Mouse (Mus musculus): ENCODE measurements around the gene Tm4sf1. TPM values are rescaled to one million over a fixed set of nuclear protein-coding genes. Genes with fewer than 3 reads are reported as not detected.

The Tm4sf1 gene
- polyA plus RNA-seq, 1 experiment from 2014 or later = 64.4 TPM

DNA sequence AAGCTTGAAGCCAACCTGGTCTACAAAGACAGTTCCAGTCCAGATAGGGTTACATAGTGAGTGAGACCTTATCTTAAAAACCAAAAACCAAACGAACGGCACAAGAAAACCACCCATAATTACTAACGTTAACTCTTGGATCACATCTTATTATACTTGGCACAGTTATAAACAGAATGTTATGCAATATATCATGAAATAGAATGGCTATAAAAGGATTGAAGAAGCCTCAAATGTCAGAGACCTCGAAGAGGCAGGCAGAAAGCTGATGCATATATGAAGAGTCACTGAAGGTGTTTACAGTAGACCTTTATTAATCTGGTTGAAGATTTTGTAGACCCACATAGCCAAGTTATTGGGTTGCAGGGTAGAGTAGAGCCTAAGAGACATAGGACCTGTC lies 3.8 kb upstream of the Tm4sf1 start:
- no peak overlapping the region for H3K4me3 ChIP-seq (ENCODE audit: low read depth, low read length)
- no peak overlapping the region for H3K9ac ChIP-seq (ENCODE audit: low read length)
- DNase-seq (ENCODE audit: low spot score) (no peak), ATAC-seq (replicated peaks; ENCODE audit: low FRiP score, low TSS enrichment, low read depth) (no peak)
- H3K4me2 ChIP-seq (ENCODE audit: low read length) = no peak overlapping the region
- no peak overlapping the region for H3K27ac ChIP-seq (ENCODE audit: low read depth)
- H3K27me3 ChIP-seq (replicated peaks; ENCODE audit: control insufficient read depth, insufficient read depth, low read length) = no peaks in the 10 kb centered on the region
- H3K36me3 ChIP-seq (ENCODE audit: control insufficient read depth, insufficient read depth, low read length) = no peaks in the 10 kb centered on the region
- no peaks in the 10 kb centered on the region for H3K9me3 ChIP-seq (ENCODE audit: control insufficient read depth, low read length)
- WGBS = 73% methylated on average over 4 of the region's 4 CpGs
- H3K4me1 ChIP-seq (replicated peaks; ENCODE audit: control insufficient read depth, insufficient read depth, low read length) = no peaks in the 10 kb centered on the region

DNA sequence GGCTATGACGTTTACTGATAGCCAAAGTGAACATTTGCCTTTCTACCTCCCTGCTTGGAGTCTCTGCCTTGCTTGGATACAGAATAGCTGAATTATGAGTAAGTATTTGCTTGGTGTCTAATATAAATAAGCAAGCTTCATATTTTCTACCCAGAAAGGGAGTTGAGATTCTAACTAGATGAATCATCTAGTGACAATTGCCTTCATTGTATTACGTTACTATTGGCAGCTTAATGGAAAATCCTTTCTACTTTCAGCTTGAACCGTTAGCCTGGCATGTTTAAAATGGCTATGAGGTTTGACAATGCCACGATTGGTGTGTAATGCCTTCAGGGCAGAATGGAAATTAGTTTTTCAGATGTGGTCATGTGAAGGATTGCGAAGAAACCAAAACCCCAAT lies 2.7 kb upstream of the Tm4sf1 start:
- Histone ChIP-seq H3K4me2 (ENCODE audit: low read length) (no peak overlapping the region), H3K36me3 (ENCODE audit: control insufficient read depth, insufficient read depth, low read length) (no peaks in the 10 kb centered on the region), H3K9me3 (ENCODE audit: control insufficient read depth, low read length) (no peaks in the 10 kb centered on the region), H3K4me1 (replicated peaks; ENCODE audit: control insufficient read depth, insufficient read depth, low read length) (no peaks in the 10 kb centered on the region), H3K4me3 (ENCODE audit: low read depth, low read length) (no peak overlapping the region), H3K27me3 (replicated peaks; ENCODE audit: control insufficient read depth, insufficient read depth, low read length) (no peaks in the 10 kb centered on the region), H3K9ac (ENCODE audit: low read length) (no peak overlapping the region), H3K27ac (ENCODE audit: low read depth) (no peak overlapping the region)
- 73% methylated on average over 5 of the region's 5 CpGs for WGBS
- ATAC-seq (replicated peaks; ENCODE audit: low FRiP score, low TSS enrichment, low read depth) = no peak
- DNase-seq (ENCODE audit: low spot score) = no peak

DNA sequence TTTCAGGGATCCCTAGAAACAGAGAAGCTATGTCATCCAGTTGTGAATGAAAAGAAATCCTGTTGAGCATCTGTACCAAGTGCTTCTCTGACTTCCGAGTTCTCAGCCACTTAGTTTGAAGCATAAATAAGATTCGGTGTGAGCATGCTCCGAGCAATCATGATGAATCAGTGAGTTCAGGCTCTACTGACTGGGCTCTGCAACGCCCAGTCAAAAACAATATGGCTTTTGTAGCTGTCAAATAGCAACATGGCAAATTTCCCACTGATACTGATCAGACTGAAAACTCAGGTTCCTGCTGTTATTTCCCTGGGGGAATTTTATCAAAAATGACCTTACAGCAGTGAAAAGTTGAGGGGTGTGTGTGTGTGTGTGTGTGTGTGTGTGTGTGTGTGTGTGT lies 2.3 kb upstream of the Tm4sf1 start:
- DNase-seq (ENCODE audit: low spot score) (no peak), ATAC-seq (replicated peaks; ENCODE audit: low FRiP score, low TSS enrichment, low read depth) (no peak)
- H3K27me3 ChIP-seq (replicated peaks; ENCODE audit: control insufficient read depth, insufficient read depth, low read length) = no peaks in the 10 kb centered on the region
- no peak overlapping the region for H3K27ac ChIP-seq (ENCODE audit: low read depth)
- no peak overlapping the region for H3K4me2 ChIP-seq (ENCODE audit: low read length)
- H3K4me3 ChIP-seq (ENCODE audit: low read depth, low read length) = no peak overlapping the region
- no peak overlapping the region for H3K9ac ChIP-seq (ENCODE audit: low read length)
- H3K36me3 ChIP-seq (ENCODE audit: control insufficient read depth, insufficient read depth, low read length) = no peaks in the 10 kb centered on the region
- 63% methylated on average over 4 of the region's 4 CpGs for WGBS
- no peaks in the 10 kb centered on the region for H3K4me1 ChIP-seq (replicated peaks; ENCODE audit: control insufficient read depth, insufficient read depth, low read length)
- H3K9me3 ChIP-seq (ENCODE audit: control insufficient read depth, low read length) = no peaks in the 10 kb centered on the region

DNA sequence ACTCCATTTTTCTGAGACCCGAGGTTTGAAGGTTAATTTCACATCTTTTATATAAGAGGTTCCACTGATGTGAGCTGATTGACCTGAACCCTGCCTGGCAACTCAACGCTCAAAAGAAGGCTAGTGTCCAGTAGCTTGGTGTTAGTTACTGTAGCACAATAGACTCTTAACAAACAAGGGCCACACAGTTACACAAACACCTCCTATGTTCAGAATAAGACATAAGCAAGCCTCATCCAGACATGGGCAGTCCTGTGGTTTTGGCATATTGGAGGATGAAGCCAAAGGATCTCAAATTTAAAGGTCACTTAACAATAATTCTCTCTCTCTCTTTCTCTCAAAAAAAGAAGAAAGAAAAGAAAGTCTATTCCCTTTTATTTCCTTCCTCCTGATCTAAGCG lies 1.7 kb upstream of the Tm4sf1 start:
- H3K9ac ChIP-seq (ENCODE audit: low read length) = no peak overlapping the region
- no peak overlapping the region for H3K27ac ChIP-seq (ENCODE audit: low read depth)
- no peaks in the 10 kb centered on the region for H3K36me3 ChIP-seq (ENCODE audit: control insufficient read depth, insufficient read depth, low read length)
- DNase-seq (ENCODE audit: low spot score) (no peak), ATAC-seq (replicated peaks; ENCODE audit: low FRiP score, low TSS enrichment, low read depth) (no peak)
- H3K4me1 ChIP-seq (replicated peaks; ENCODE audit: control insufficient read depth, insufficient read depth, low read length) = no peaks in the 10 kb centered on the region
- H3K4me2 ChIP-seq (ENCODE audit: low read length) = no peak overlapping the region
- no peaks in the 10 kb centered on the region for H3K27me3 ChIP-seq (replicated peaks; ENCODE audit: control insufficient read depth, insufficient read depth, low read length)
- WGBS = 86% methylated on average over 3 of the region's 3 CpGs
- H3K9me3 ChIP-seq (ENCODE audit: control insufficient read depth, low read length) = no peaks in the 10 kb centered on the region
- no peak overlapping the region for H3K4me3 ChIP-seq (ENCODE audit: low read depth, low read length)

DNA sequence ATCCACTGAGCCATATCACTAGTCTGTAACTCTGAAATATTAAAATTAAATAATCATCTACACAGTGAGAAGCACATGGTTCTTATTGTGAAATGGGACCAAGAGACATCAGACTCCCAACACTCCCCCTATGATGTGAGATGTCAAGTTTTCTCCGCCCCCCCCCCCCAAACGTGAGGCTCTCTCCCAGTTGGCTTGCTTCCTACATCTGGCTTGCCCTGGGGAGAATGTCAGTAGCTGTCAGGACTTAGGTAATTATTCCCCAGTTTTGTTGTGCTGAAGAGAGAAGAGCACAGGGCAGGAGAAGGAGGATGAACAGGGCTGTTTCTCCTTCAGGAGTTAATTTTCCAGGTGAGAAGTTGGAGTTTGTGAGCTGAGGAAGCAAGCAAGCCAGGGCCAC lies 1.1 kb upstream of the Tm4sf1 start:
- DNase-seq (ENCODE audit: low spot score) (no peak), ATAC-seq (replicated peaks; ENCODE audit: low FRiP score, low TSS enrichment, low read depth) (no peak)
- H3K4me1 ChIP-seq (replicated peaks; ENCODE audit: control insufficient read depth, insufficient read depth, low read length) = no peaks in the 10 kb centered on the region
- H3K27me3 ChIP-seq (replicated peaks; ENCODE audit: control insufficient read depth, insufficient read depth, low read length) = no peaks in the 10 kb centered on the region
- H3K4me3 ChIP-seq (ENCODE audit: low read depth, low read length) = no peak overlapping the region
- no peak overlapping the region for H3K4me2 ChIP-seq (ENCODE audit: low read length)
- no peak overlapping the region for H3K27ac ChIP-seq (ENCODE audit: low read depth)
- H3K9me3 ChIP-seq (ENCODE audit: control insufficient read depth, low read length) = no peaks in the 10 kb centered on the region
- no peak overlapping the region for H3K9ac ChIP-seq (ENCODE audit: low read length)
- WGBS = 61% methylated on average over 2 of the region's 2 CpGs
- no peaks in the 10 kb centered on the region for H3K36me3 ChIP-seq (ENCODE audit: control insufficient read depth, insufficient read depth, low read length)

DNA sequence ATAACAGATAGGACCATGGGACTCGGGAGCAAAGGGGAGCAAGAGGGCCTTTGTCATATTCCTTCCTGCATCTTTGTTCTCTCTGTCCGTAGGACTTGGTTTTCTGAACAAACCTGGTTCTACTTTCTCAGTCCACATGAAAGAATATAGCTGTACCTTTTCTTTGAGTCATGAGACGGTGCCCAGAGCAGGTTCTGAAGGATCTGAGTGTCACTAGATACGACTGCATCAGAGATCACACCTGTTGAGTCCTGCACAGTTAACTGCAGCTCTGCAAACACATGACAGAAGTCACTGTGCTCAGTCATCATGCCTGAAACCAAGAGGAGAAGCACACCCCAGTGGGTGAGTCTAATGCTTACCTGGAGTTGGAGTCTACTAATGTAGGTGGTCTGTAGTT lies 422 bp downstream of the Tm4sf1 start:
- Histone ChIP-seq H3K9ac (ENCODE audit: low read length) (no peak overlapping the region), H3K4me3 (ENCODE audit: low read depth, low read length) (no peak overlapping the region), H3K4me1 (replicated peaks; ENCODE audit: control insufficient read depth, insufficient read depth, low read length) (no peaks in the 10 kb centered on the region), H3K9me3 (ENCODE audit: control insufficient read depth, low read length) (no peaks in the 10 kb centered on the region), H3K27ac (ENCODE audit: low read depth) (no peak overlapping the region), H3K36me3 (ENCODE audit: control insufficient read depth, insufficient read depth, low read length) (no peaks in the 10 kb centered on the region), H3K27me3 (replicated peaks; ENCODE audit: control insufficient read depth, insufficient read depth, low read length) (no peaks in the 10 kb centered on the region), H3K4me2 (ENCODE audit: low read length) (no peak overlapping the region)
- no peak for DNase-seq (ENCODE audit: low spot score)
- WGBS = 84% methylated on average over 4 of the region's 4 CpGs
- no peak for ATAC-seq (replicated peaks; ENCODE audit: low FRiP score, low TSS enrichment, low read depth)

DNA sequence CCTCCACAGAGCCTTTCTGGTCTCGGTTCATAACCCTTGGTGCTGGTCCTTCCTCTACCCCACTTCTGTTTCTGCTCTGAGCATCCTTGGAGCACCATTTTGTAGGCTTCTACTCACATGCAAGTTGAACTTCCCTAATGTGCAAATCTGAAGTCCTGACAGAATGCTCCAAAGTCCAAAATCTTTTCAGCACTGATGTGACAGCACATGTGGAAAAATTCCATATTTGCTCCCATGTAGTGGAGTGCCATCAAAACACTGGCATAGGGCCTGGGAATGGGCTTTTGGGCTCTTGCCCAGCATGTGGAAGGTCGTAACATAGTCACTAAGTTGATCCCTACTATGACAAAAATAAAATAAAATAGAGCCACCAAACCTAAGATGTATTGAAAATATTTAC lies 3.8 kb downstream of the Tm4sf1 start:
- Histone ChIP-seq H3K27me3 (replicated peaks; ENCODE audit: control insufficient read depth, insufficient read depth, low read length) (no peaks in the 10 kb centered on the region), H3K9ac (ENCODE audit: low read length) (no peak overlapping the region), H3K9me3 (ENCODE audit: control insufficient read depth, low read length) (no peaks in the 10 kb centered on the region), H3K4me2 (ENCODE audit: low read length) (no peak overlapping the region), H3K27ac (ENCODE audit: low read depth) (no peak overlapping the region), H3K4me3 (ENCODE audit: low read depth, low read length) (no peak overlapping the region), H3K36me3 (ENCODE audit: control insufficient read depth, insufficient read depth, low read length) (no peaks in the 10 kb centered on the region), H3K4me1 (replicated peaks; ENCODE audit: control insufficient read depth, insufficient read depth, low read length) (peaks cover 13% of the 10 kb centered on the region)
- no peak for ATAC-seq (replicated peaks; ENCODE audit: low FRiP score, low TSS enrichment, low read depth)
- WGBS = 87% methylated on average over 2 of the region's 2 CpGs
- no peak for DNase-seq (ENCODE audit: low spot score)

DNA sequence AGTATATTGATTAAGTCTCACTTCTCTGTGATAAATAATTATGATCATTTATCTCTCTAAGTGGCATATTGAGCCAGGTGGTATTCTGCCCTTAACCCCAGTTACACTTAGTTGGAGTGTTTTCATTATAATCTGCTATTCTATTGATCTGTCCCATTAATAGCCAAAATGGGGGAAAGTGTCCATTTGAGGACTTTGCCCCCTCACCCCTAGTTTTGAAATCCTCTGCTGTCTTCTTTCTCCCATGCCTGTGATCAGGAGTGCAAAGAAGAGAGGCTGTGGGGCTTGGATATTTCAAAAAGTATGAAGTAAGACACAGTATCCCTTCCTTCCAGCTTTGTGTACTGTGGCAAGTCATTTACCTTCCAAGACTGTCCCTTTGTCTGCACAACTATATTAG lies 5.2 kb downstream of the Tm4sf1 start:
- Histone ChIP-seq H3K9me3 (ENCODE audit: control insufficient read depth, low read length) (no peaks in the 10 kb centered on the region), H3K4me1 (replicated peaks; ENCODE audit: control insufficient read depth, insufficient read depth, low read length) (peaks cover 13% of the 10 kb centered on the region), H3K27me3 (replicated peaks; ENCODE audit: control insufficient read depth, insufficient read depth, low read length) (no peaks in the 10 kb centered on the region), H3K36me3 (ENCODE audit: control insufficient read depth, insufficient read depth, low read length) (no peaks in the 10 kb centered on the region), H3K27ac (ENCODE audit: low read depth) (no peak overlapping the region), H3K4me3 (ENCODE audit: low read depth, low read length) (no peak overlapping the region), H3K9ac (ENCODE audit: low read length) (no peak overlapping the region), H3K4me2 (ENCODE audit: low read length) (no peak overlapping the region)
- ATAC-seq (replicated peaks; ENCODE audit: low FRiP score, low TSS enrichment, low read depth) = no peak
- no peak for DNase-seq (ENCODE audit: low spot score)

DNA sequence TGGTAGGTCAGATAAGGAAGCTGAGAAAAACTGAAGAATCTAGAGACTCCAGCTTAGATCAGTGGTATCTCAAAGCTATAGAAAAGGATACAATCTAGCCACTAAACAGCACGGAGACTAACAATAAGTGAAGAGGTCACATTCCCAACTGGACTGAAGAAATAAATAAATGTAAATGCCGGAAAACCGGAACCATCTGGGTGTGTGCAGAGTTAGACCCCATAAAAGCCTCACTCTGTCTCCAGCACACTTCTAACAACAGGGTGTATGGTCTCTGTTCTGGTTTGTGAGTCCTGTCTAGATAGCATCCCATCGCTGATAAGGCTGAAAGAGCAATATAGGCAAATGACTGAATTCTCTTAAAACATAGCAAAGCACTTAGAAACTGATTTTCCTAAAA lies 6.2 kb downstream of the Tm4sf1 start:
- H3K36me3 ChIP-seq (ENCODE audit: control insufficient read depth, insufficient read depth, low read length) = no peaks in the 10 kb centered on the region
- DNase-seq (ENCODE audit: low spot score) (no peak), ATAC-seq (replicated peaks; ENCODE audit: low FRiP score, low TSS enrichment, low read depth) (no peak)
- 64% methylated on average over 4 of the region's 4 CpGs for WGBS
- H3K27me3 ChIP-seq (replicated peaks; ENCODE audit: control insufficient read depth, insufficient read depth, low read length) = no peaks in the 10 kb centered on the region
- peak overlapping the region; percentile 69; the same call in 1 of the 2 replicates for H3K27ac ChIP-seq (ENCODE audit: low read depth)
- peaks cover 13% of the 10 kb centered on the region for H3K4me1 ChIP-seq (replicated peaks; ENCODE audit: control insufficient read depth, insufficient read depth, low read length)
- H3K9me3 ChIP-seq (ENCODE audit: control insufficient read depth, low read length) = no peaks in the 10 kb centered on the region
- no peak overlapping the region for H3K9ac ChIP-seq (ENCODE audit: low read length)
- no peak overlapping the region for H3K4me3 ChIP-seq (ENCODE audit: low read depth, low read length)
- no peak overlapping the region for H3K4me2 ChIP-seq (ENCODE audit: low read length)

Measured in intestine, embryonic 14.5 days (tissue).